Mouse (Mus musculus) right cerebral cortex, postnatal 14 days (tissue): ENCODE measurements around the gene Gm49337.

ENCODE experiments used
- DNase-seq: peaks from one replicate; pipeline ENCODE4 v3.0.0; 2022

Gene Gm49337

GRCm38 (mm10) chr4:116173072-116173471 lies at the start of gene Gm49337, which contains the start of gene 1700042G07Rik:
Gene Gm49337 (plus strand): TSS chr4:116173384.
Gene 1700042G07Rik (plus strand): TSS chr4:116173372.
- DNase-seq: no peak

- peak; percentile 78 for DNase-seq
These were observed 49.3 kb upstream of the Gm49337 start, which contains the start of the genes Rad54l and Pomgnt1 for GRCm38 (mm10) chr4:116123602-116124519. Gene Rad54l (minus strand): TSS chr4:116123690. Gene Pomgnt1 (plus strand): TSS chr4:116123840.

DNA sequence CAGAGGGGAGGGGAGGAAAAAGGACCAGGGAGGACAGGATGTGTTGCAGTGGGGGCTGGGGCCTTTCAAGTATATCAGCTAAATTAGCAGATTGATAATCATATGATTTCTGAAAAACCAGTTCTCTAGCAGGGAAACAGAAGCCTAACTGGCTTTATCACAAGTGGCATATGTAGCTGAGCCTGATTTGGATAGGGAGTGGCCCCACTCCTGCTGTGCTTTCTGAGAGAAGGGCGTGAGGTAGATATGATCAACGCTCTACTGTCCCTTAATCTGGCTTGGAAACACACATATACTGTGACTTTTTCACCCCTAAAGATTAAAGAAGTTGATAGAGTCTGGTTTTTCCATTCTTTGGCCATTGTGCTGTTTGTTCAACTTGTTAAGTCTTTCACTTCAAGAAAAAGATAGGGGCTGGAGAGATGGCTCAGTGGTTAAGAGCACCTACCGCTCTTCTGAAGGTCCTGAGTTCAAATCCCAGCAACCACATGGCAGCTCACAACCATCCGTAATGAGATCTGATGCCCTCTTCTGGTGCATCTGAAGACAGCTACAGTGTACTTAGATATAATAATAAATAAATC lies 47.3 kb upstream of the Gm49337 start:
- no peak for DNase-seq

DNA sequence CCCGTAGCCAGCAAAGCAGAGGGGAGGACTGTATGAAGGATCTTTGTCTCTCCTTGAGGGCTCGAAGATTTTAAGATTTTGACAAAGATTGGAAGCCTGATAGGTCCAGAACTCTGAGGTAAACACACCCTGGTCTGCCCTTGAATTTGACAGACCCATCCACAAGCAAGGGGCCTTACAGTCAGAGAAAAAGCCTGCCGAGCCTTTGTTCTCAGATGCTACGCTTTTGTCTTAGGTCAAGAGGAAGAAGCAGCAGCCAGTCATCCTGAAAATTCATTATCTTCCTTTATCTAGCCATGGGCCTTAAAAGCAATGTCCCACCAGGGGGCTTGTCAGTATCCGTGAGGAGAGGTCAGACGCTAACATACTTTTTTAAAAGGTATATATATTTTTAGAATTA lies 45.2 kb upstream of the Gm49337 start:
- DNase-seq: no peak

- DNase-seq: no peak
These were observed 40.1 kb upstream of the Gm49337 start for GRCm38 (mm10) chr4:116133126-116133525.

GRCm38 (mm10) chr4:116134990-116135389 lies 38.2 kb upstream of the Gm49337 start:
- no peak for DNase-seq

DNA sequence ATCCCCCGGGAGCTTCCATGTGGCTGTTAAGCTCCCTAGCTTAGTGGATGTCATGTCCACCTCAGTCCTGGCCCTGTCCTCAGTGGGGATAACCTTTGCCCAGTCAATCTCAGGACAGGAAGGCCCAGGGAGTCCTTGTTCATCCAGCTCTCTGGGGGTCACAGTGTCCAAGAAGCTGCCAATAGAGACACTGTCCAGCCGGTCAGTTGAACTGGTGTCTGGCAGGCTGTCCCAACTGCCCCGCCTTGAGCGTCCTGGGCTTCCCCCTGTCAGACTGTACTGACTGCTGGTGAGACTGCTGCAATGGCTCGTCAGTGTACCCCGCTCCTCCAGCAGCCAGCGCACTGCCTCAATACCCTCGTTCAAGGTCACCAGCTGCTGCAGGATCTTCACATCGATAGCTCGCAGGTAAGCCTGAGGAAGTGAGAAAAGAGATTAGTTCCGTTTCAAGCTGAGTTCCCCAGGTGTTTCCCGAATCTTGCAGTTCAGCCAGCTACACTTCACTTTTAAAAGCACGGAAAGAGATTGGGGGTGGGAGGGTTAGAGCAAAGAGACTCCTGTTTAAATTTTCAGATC lies 35.7 kb upstream of the Gm49337 start:
- DNase-seq: no peak

- DNase-seq: no peak
These were observed 32.2 kb upstream of the Gm49337 start for GRCm38 (mm10) chr4:116140801-116141574.

DNA sequence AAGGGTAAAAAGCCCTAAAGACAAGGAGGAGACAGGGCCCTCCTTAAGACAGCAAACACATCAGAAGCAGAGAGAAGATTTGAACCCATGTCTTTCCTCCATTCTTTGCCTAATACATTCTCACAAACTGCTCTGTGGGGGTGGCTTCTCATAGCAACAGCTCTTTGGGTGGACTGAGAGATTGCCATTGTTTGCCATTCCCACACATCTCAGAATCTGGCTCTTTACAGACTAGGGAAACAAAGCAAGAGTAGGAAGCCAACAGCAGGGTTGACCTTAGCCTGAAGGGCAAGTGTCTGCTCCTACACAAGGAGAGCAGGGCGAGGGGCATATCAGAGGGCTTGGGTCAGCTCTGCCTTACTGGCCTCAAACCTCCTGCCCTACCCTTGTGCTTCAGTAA lies 31.4 kb upstream of the Gm49337 start:
- DNase-seq: no peak

DNA sequence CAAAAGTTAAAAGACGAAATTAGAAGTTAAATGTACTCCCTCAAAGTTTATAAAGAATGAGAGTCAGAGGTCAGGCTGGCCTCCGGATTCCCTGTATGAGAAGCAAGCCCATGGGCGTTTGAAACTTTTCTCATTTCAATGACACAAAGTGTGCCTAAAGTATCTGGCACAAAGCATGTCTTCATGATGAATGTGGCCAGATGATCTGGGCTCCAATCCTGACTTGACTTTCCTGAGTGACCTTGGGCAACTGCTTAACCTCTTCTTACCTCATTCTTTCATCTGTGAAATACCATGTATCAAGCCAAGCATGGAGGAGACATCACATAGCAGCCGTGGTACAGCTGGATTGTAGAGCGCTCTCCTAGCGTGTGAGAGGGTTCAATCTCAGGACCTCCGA lies 30.9 kb upstream of the Gm49337 start:
- no peak for DNase-seq

GRCm38 (mm10) chr4:116143317-116143811 lies 29.8 kb upstream of the Gm49337 start:
- DNase-seq: no peak

DNA sequence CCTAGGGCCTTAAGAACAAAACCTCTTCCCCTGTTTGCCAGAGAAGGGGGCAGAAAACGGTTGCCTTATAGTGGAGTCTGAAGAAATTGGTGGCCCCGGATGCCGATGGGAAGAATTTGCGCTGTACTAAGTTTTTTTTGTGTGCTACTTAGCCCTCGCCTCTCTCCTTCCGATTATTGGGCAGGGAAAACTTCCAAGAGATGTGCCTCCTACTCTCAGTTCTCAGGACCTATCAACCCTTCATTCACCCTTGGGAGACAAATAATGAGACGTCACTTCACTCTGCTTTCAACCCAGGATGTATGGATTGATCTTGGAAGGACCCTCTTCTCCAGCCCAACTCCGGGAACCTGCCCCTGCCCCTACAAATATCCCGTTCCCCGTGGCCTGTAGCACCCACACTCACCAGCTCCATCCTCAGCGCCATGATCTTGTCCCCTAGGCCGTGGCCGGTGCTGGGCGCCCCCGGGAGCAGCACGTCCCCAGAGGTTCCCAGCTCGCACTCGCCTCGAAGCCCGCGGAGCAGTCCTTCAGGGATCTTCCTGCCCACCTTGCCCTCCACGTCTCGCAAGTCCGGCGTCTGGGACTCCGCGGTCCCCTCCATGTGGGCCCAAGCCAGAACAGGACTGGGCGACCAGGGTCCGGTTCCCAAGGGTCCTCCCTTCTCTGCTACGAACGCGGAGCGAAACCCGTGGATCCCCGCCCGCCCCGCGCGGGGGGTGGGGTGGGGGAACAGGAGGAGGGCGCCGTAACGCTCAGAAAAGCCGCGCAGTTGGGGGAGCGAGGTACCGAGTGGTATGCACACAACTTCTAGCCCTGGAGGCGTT lies 29.1 kb upstream of the Gm49337 start:
- DNase-seq: peak; percentile 75

DNA sequence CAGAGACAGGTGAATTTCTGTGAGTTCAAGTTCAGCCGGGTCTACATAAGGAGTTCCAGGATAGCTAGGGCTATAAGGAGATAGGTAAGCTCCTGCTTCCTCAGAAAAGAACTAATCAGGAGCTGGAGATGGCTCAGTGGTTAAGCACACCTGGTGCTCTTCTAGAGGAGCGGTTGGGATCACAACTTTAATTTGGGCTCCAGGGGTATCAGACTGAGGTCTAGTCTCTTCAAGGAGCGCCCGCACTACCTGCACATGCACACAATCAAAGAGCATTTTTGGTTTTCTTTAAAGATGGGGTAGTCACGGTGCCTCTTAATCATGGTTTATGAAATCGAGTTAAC lies 23.4 kb upstream of the Gm49337 start:
- DNase-seq: no peak

- peak; percentile 58 for DNase-seq
These were observed 22.9 kb upstream of the Gm49337 start for GRCm38 (mm10) chr4:116150156-116150861.

DNA sequence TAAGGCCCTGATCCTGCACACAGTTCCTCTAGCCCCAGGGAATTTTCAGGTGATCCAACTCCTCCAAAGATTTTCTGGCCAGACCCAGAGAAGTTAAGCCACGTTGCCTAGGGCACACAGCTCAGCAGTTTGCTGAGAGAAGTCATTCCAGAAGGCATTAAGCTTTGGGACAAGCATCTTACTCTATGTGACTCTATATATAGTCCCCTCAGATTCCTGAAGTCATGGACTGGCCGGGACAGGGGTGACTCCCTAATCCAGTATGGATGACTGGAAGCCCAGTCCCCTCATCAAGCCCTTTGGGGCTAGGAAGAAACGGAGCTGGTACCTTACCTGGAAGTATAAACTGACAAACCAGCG lies 22.3 kb upstream of the Gm49337 start:
- DNase-seq: no peak

DNA sequence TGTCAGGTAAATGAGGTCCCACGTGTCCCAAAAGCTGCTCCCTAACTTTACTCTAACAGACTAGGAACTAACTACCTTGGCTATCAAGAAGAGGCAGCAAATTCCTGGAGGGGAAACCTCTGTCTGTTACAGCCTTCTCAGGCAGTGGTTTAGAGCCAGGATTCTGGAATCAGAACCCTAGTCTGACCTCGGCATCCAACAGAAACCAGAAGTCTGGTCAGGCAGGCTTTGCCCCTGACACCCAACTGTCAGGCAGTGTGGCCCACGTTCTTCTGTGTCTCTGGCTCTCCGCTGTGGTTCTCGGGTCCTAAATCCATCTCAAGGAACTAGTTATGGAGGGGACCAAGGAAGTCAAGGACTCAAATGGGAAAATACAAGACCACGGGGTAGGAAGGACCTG lies 21.9 kb upstream of the Gm49337 start, which contains the start of gene Lurap1:
Gene Lurap1 (minus strand): TSS at position 101 of the 400 bp plus-strand sequence.
- no peak for DNase-seq

DNA sequence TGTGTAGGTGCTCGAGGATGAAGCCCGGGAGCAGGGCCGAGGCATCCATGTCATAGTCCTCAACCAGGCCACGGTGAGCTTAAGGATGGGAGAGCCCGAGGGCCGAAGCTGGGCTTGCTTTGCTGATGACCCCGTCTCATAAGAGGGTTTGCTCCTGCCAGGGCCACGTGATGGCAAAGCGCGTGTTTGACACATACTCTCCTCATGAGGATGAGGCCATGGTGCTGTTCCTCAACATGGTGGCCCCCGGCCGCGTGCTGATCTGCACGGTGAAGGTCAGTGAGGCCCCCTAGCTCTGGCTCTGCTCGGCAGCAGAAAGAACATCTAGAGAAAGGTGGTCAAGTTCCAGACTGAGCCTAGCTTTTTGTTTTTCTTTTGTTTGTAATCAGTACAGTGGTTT lies 20.5 kb upstream of the Gm49337 start:
- DNase-seq: no peak

DNA sequence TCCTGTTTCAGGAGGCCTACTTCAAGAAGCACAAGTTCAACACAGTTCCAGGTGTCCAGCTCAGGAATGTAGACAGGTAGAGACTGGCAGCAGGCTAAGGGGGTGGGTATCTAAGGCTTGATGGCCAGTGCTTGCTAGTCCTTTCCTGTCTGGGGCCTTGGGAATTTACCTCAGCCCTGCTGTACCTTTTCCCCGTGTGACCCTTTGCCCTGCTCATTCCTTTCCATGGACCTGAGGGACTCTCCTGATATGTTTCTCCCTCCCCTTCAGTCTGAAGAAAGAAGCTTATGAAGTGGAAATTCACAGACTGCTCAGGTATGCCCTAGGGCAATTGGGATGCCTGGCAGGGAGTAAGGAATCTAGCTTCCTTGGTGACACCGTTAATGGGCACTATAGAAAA lies 15.3 kb upstream of the Gm49337 start:
- DNase-seq: no peak

GRCm38 (mm10) chr4:116159912-116160311 lies 13.3 kb upstream of the Gm49337 start:
- peak; percentile 65 for DNase-seq

DNA sequence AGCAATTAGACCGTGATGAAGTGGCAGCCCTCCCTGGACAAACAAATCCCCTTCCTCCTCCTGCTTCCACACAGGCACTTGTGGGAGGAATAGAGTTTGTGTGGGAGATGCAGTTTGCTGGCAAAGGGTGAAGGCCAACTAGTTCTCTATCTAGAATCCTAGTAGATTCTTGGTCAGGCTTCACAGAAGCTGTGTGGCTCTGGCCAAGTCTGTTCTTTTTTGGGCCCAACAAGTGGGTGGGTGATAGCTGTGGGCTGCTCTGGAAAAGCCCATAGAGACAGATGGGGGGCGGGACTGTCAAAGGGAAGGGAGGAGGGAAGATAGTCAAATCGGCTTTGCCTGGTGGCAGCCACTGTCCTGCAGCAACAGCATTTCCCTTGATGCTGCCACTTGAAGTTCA lies 12.4 kb upstream of the Gm49337 start:
- DNase-seq: peak; percentile 65

DNA sequence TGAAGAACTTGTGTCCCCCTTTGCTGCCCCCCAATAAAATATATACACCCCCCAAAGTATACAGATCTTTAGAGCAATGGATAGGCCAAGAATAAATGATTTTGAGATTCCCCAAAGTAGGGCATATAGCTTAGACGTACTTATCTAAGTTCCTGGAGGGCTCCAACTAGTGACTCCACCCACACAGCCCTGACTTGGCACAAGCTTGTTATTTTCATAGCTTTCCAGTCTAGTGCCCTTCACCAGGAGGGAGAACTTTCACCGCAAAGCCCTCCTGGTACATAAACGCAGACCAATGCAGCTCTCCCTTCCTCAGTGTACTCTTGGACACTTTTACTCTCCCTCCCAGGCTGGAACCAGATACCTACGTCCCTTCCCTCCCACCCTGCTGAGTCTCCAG lies 11.0 kb upstream of the Gm49337 start:
- DNase-seq: no peak
